Mouse (Mus musculus) hindbrain, embryonic 13.5 days (tissue): ENCODE measurements around the gene Mkln1. TPM values are rescaled to one million over a fixed set of nuclear protein-coding genes. Genes with fewer than 3 reads are reported as not detected.

Experiments
- ATAC-seq: fragments of 200-750 bp; cut with Nextera tagmentation; 2 replicates; pipeline ENCODE4 v1.8.0; 2017; ENCODE audit warnings: moderate TSS enrichment; ENCODE audit not compliant: low FRiP score
- H3K27ac ChIP-seq: fragments of 300-500 bp; sonication (generic); 2 replicates; pipeline ENCODE4 v1.5.1; 2015; ENCODE audit warnings: inconsistent platforms, mild to moderate bottlenecking, moderate library complexity
- H3K27me3 ChIP-seq: fragments of 300-500 bp; sonication (generic); 2 replicates; pipeline ENCODE4 v1.6.1; 2015; ENCODE audit warnings: mild to moderate bottlenecking, inconsistent platforms
- H3K36me3 ChIP-seq: fragments of 300-500 bp; sonication (generic); 2 replicates; pipeline ENCODE4 v1.6.1; 2015; ENCODE audit warnings: mild to moderate bottlenecking, inconsistent platforms
- H3K4me1 ChIP-seq: fragments of 300-500 bp; sonication (generic); replicated peaks from 2 replicates; pipeline ENCODE4 v1.6.1; 2015; ENCODE audit warnings: inconsistent platforms
- H3K4me2 ChIP-seq: fragments of 300-500 bp; sonication (generic); 2 replicates; pipeline ENCODE4 v1.6.1; 2015; ENCODE audit warnings: inconsistent platforms, mild to moderate bottlenecking, moderate library complexity
- H3K4me3 ChIP-seq: fragments of 300-500 bp; sonication (generic); 2 replicates; pipeline ENCODE4 v1.5.1; 2015; ENCODE audit warnings: mild to moderate bottlenecking, inconsistent platforms
- H3K9ac ChIP-seq: fragments of 300-500 bp; sonication (generic); 2 replicates; pipeline ENCODE4 v1.6.1; 2015; ENCODE audit warnings: mild to moderate bottlenecking, inconsistent platforms
- H3K9me3 ChIP-seq: fragments of 300-500 bp; sonication (generic); 2 replicates; pipeline ENCODE4 v1.6.1; 2016; ENCODE audit warnings: inconsistent platforms
- WGBS: fragments of 180-500 bp; shearing (Covaris S2); methylation state at CpG from one replicate; pipeline ENCODE4 v1.1.7; 2015; 5-methylcytosine and 5-hydroxymethylcytosine counted together
- polyA plus RNA-seq: library from polyadenylated mRNA; unstranded; fragments of >200 nt; fragmentation: Nextera tagmentation; extraction: Ambion mirVana; gene quantifications from 2 replicates; pipeline ENCODE4 v1.2.1, GENCODE M21; 2015

Mkln1 gene
- polyA plus RNA-seq, 1 experiment from 2014 or later: 156 TPM

DNA sequence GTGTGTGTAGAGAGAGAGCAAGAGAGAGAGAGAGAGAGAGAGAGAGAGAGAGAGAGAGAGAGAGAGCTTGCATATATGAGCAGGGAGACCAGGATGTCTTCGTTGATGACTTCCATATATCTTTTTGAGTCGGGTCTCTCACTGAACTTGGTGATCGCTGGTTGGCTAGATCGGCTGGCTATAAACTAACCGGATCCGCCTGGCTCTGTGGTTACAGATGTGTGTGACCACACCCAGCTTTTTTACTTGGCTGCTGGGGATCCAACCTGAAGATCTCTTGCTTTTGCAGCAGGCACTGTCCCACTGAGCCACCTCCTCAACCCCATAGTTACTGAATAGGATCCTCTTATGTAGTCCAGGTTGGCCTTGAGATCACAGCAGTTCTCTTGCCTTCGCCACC is 15.5 kb upstream of the Mkln1 start:
- Histone ChIP-seq H3K36me3 (no peaks in the 10 kb centered on the region), H3K4me1 (no peaks in the 10 kb centered on the region), H3K4me3 (no peak overlapping the region), H3K9ac (no peak overlapping the region), H3K27me3 (no peaks in the 10 kb centered on the region), H3K4me2 (no peak overlapping the region), H3K27ac (no peak overlapping the region), H3K9me3 (no peaks in the 10 kb centered on the region)
- no peak for ATAC-seq
- WGBS: 94% methylated on average over 7 of the region's 7 CpGs

DNA sequence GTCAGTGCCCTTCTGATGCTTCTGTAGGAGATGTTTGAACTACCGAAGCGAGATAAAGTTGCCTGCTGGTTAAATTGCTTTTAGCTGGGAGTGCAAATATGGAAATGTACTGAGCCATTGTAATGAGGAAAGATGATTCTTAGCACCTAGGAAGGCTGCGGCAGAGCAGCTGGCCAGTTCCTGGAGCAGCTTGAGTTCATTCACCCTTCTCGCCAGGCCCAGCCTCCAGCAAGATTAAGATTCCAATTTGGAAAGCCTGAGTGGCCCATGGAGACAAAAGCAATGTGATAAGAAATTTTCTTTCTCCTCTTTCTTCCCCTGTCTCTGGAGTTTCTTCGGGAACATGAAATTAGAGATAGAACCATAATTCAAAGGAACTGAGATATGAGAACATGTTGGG is 13.7 kb upstream of the Mkln1 start:
- Histone ChIP-seq H3K27me3 (no peaks in the 10 kb centered on the region), H3K9ac (no peak overlapping the region), H3K4me2 (no peak overlapping the region), H3K9me3 (no peaks in the 10 kb centered on the region), H3K4me3 (no peak overlapping the region), H3K36me3 (no peaks in the 10 kb centered on the region), H3K4me1 (no peaks in the 10 kb centered on the region), H3K27ac (no peak overlapping the region)
- no peak for ATAC-seq
- WGBS: 65% methylated on average over 5 of the region's 5 CpGs

- no peak for ATAC-seq
- no peaks in the 10 kb centered on the region for H3K36me3 ChIP-seq
- no peak overlapping the region for H3K4me2 ChIP-seq
- no peak overlapping the region for H3K4me3 ChIP-seq
- no peaks in the 10 kb centered on the region for H3K9me3 ChIP-seq
- H3K27me3 ChIP-seq: no peaks in the 10 kb centered on the region
- 94% methylated on average over 10 of the region's 10 CpGs for WGBS
- H3K4me1 ChIP-seq: no peaks in the 10 kb centered on the region
- no peak overlapping the region for H3K27ac ChIP-seq
- no peak overlapping the region for H3K9ac ChIP-seq
Observed at GRCm38 (mm10) chr6:31385281-31386145, 13.0 kb upstream of the Mkln1 start.

GRCm38 (mm10) chr6:31389716-31390115 is 8.8 kb upstream of the Mkln1 start:
- Histone ChIP-seq H3K4me2 (no peak overlapping the region), H3K4me1 (no peaks in the 10 kb centered on the region), H3K9ac (no peak overlapping the region), H3K4me3 (no peak overlapping the region), H3K9me3 (no peaks in the 10 kb centered on the region), H3K27me3 (no peaks in the 10 kb centered on the region), H3K36me3 (no peaks in the 10 kb centered on the region), H3K27ac (no peak overlapping the region)
- 89% methylated on average over 6 of the region's 6 CpGs for whole genome bisulfite sequencing
- no peak for ATAC-seq

GRCm38 (mm10) chr6:31390243-31390981 is 8.1 kb upstream of the Mkln1 start:
- no peak for ATAC-seq

GRCm38 (mm10) chr6:31392871-31393270 is 5.7 kb upstream of the Mkln1 start:
- no peak overlapping the region for H3K9ac ChIP-seq

More at GRCm38 (mm10) chr6:31390243-31390981, 8.1 kb upstream of the Mkln1 start:
- H3K27me3 ChIP-seq: no peaks in the 10 kb centered on the region
- no peak overlapping the region for H3K4me2 ChIP-seq
- no peaks in the 10 kb centered on the region for H3K4me1 ChIP-seq
- H3K9me3 ChIP-seq: no peaks in the 10 kb centered on the region
- H3K9ac ChIP-seq: no peak overlapping the region
- H3K36me3 ChIP-seq: no peaks in the 10 kb centered on the region
- H3K27ac ChIP-seq: no peak overlapping the region
- H3K4me3 ChIP-seq: no peak overlapping the region
- 74% methylated on average over 8 of the region's 8 CpGs for WGBS

GRCm38 (mm10) chr6:31396118-31396517 is 2.4 kb upstream of the Mkln1 start:
- Histone ChIP-seq H3K9me3 (no peaks in the 10 kb centered on the region), H3K27me3 (no peaks in the 10 kb centered on the region), H3K4me2 (no peak overlapping the region), H3K27ac (no peak overlapping the region), H3K4me1 (peaks cover 27% of the 10 kb centered on the region), H3K4me3 (no peak overlapping the region), H3K36me3 (no peaks in the 10 kb centered on the region), H3K9ac (no peak overlapping the region)
- WGBS: 81% methylated on average over 4 of the region's 4 CpGs
- no peak for ATAC-seq

More at GRCm38 (mm10) chr6:31392871-31393270, 5.7 kb upstream of the Mkln1 start:
- Histone ChIP-seq H3K4me2 (no peak overlapping the region), H3K4me1 (peaks cover 4% of the 10 kb centered on the region), H3K27me3 (no peaks in the 10 kb centered on the region), H3K27ac (no peak overlapping the region), H3K36me3 (no peaks in the 10 kb centered on the region), H3K4me3 (no peak overlapping the region), H3K9me3 (no peaks in the 10 kb centered on the region)
- 88% methylated on average over 5 of the region's 5 CpGs for WGBS
- ATAC-seq: no peak

GRCm38 (mm10) chr6:31397308-31397707 is 1.2 kb upstream of the Mkln1 start:
- H3K9me3 ChIP-seq: no peaks in the 10 kb centered on the region
- H3K27ac ChIP-seq: no peak overlapping the region
- no peak overlapping the region for H3K4me2 ChIP-seq
- H3K4me3 ChIP-seq: no peak overlapping the region
- H3K9ac ChIP-seq: no peak overlapping the region
- no peak for ATAC-seq
- H3K4me1 ChIP-seq: peaks cover 35% of the 10 kb centered on the region
- no peaks in the 10 kb centered on the region for H3K36me3 ChIP-seq
- no peaks in the 10 kb centered on the region for H3K27me3 ChIP-seq

- no peaks in the 10 kb centered on the region for H3K36me3 ChIP-seq
- peak overlapping the region; percentile 97 for H3K9ac ChIP-seq
- peak overlapping the region; percentile 96 for H3K4me2 ChIP-seq
- H3K27me3 ChIP-seq: no peaks in the 10 kb centered on the region
- H3K4me1 ChIP-seq: peaks cover 39% of the 10 kb centered on the region
- peak overlapping the region; percentile 96 for H3K27ac ChIP-seq
- 66% methylated on average over 10 of the region's 10 CpGs for WGBS
- no peaks in the 10 kb centered on the region for H3K9me3 ChIP-seq
- H3K4me3 ChIP-seq: peak overlapping the region; percentile 96
- no peak for ATAC-seq
Observed at GRCm38 (mm10) chr6:31397775-31398430, 632 bp upstream of the Mkln1 start.

DNA sequence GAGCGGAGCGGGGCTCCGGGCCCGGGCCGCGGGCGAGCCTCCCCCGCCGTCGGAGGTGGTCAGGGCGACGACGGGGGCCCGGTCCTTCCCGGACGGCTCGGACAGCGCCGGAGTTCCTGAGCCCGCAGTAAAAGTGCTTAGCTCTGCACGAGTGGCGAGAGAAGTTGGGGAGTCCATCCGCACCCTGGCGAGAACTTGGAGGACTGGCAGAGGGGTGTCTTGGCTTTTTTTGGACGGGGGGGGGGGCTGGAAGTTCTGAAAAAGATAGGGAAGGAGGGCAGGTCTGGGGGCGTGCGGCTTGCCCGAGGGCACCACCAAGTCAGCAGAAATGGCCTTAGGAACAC is 643 bp downstream of the Mkln1 start:
- WGBS: under 1% methylated on average over 28 of the region's 28 CpGs
- H3K4me2 ChIP-seq: peak overlapping the region; percentile 96
- peak overlapping the region; percentile 96 for H3K27ac ChIP-seq
- peak overlapping the region; percentile 96 for H3K4me3 ChIP-seq
- peaks cover 41% of the 10 kb centered on the region for H3K4me1 ChIP-seq
- no peaks in the 10 kb centered on the region for H3K27me3 ChIP-seq
- no peaks in the 10 kb centered on the region for H3K9me3 ChIP-seq
- peak overlapping the region; percentile 97 for H3K9ac ChIP-seq
- H3K36me3 ChIP-seq: no peaks in the 10 kb centered on the region
- peak; percentile 16 for ATAC-seq

DNA sequence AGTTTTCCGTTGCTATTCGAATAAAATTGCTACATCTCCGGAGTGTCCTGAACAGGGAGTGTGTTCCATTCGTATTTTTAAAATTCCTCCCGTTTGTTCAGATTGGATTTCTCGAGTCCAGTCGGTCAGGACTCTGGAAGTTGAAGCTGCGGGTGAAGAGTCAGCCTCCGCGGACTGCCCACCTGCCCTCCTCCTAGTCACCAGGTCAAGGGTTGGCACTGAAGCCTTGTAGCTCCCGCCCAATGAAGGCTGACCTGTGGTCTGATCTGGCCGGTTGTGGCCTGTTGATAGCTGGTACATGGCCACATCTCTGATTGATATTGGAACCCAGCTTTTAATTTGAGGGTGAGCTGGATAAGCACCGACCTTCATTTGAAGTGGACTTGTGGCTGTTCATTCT is 1.0 kb downstream of the Mkln1 start:
- ATAC-seq: 0 out of 2 replicates have a peak, but pooled peaks have one; percentile 6
- no peaks in the 10 kb centered on the region for H3K36me3 ChIP-seq
- H3K9me3 ChIP-seq: no peaks in the 10 kb centered on the region
- H3K4me2 ChIP-seq: peak overlapping the region; percentile 96
- H3K27me3 ChIP-seq: no peaks in the 10 kb centered on the region
- peak overlapping the region; percentile 97 for H3K9ac ChIP-seq
- peak overlapping the region; percentile 96 for H3K4me3 ChIP-seq
- 2% methylated on average over 13 of the region's 13 CpGs for WGBS
- no peak overlapping the region; the same call in 1 of the 2 replicates for H3K27ac ChIP-seq
- peaks cover 45% of the 10 kb centered on the region for H3K4me1 ChIP-seq

DNA sequence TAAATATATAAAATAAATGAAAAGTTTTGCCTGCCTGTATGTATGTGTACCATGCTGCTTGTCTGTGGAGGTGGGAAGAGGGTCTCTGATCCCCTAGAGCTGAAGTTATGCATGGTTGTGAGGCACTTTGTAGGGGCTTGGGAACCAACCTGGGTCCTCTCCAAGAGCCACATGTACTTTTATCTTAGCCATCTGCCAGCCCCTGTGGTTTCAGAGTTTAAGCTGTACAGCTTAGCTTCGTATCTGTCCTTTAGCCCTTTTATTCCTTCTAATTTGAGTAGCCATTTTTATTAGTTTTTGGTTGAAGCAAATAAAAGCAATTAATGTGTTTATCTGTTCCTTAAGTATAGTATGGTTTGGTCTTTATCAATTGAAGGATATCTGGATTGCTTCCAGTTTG is 12.5 kb downstream of the Mkln1 start:
- H3K4me1 ChIP-seq: peaks cover 18% of the 10 kb centered on the region
- no peak overlapping the region for H3K27ac ChIP-seq
- no peaks in the 10 kb centered on the region for H3K27me3 ChIP-seq
- no peak overlapping the region for H3K4me2 ChIP-seq
- no peak overlapping the region for H3K4me3 ChIP-seq
- H3K9me3 ChIP-seq: no peaks in the 10 kb centered on the region
- no peak overlapping the region for H3K9ac ChIP-seq
- no peak for ATAC-seq
- H3K36me3 ChIP-seq: no peaks in the 10 kb centered on the region
- 78% methylated on average over 1 of the region's 1 CpGs for WGBS
